Mouse (Mus musculus) heart, adult 2 months (tissue): ENCODE measurements around the gene Fut7. TPM values are rescaled to one million over a fixed set of nuclear protein-coding genes. Genes with fewer than 3 reads are reported as not detected.

Source experiments
- DNase-seq, 2 experiments: peaks; one replicate each; pipeline ENCODE4 v3.0.0; 2021
- H3K27ac ChIP-seq: fragments of 200-600 bp; 2 replicates; pipeline ENCODE4 v1.8.1; 2022
- H3K27me3 ChIP-seq: fragments of 200-500 bp; 2 replicates; pipeline ENCODE4 v1.6.1; 2012; ENCODE audit warnings: mild to moderate bottlenecking, low read length, inconsistent platforms, mixed read lengths; ENCODE audit not compliant: control insufficient read depth, insufficient read depth
- H3K36me3 ChIP-seq: fragments of 200-500 bp; 2 replicates; pipeline ENCODE4 v1.6.1; 2012; ENCODE audit warnings: low read length, inconsistent platforms; ENCODE audit not compliant: control insufficient read depth, insufficient read depth
- H3K4me1 ChIP-seq: fragments of 200-500 bp; 2 replicates; pipeline ENCODE4 v1.6.1; 2011; ENCODE audit warnings: low read length; ENCODE audit not compliant: control insufficient read depth, insufficient read depth
- H3K4me3 ChIP-seq: fragments of 200-600 bp; 2 replicates; pipeline ENCODE4 v1.8.1; 2022
- H3K79me2 ChIP-seq: fragments of 200-500 bp; replicated peaks from 2 replicates; pipeline ENCODE4 v1.6.1; 2012; ENCODE audit warnings: mild to moderate bottlenecking, inconsistent platforms, low read length, moderate library complexity, mixed read lengths; ENCODE audit not compliant: control insufficient read depth, insufficient read depth
- H3K9ac ChIP-seq: fragments of 200-500 bp; 2 replicates; pipeline ENCODE4 v1.6.1; 2012; ENCODE audit warnings: low read depth, mild to moderate bottlenecking, control low read depth, inconsistent platforms, low read length, mixed read lengths
- CTCF ChIP-seq: fragments of 200-600 bp; IDR thresholded peaks from 2 replicates; pipeline ENCODE4 v1.8.1; 2022; ENCODE audit warnings: antibody characterized with exemption, mild to moderate bottlenecking, moderate library complexity
- EP300 ChIP-seq: fragments of 200-500 bp; IDR thresholded peaks from 2 replicates; pipeline ENCODE4 v1.6.1; 2011; ENCODE audit warnings: low read depth, low read length, control low read depth; ENCODE audit not compliant: insufficient read depth
- POLR2A ChIP-seq: fragments of 200-500 bp; IDR thresholded peaks from 2 replicates; pipeline ENCODE4 v1.6.1; 2011; ENCODE audit warnings: mild to moderate bottlenecking, low read depth, low read length, control low read depth; ENCODE audit not compliant: insufficient read depth
- WGBS: fragments of 180-500 bp; shearing (Covaris S2); methylation state at CpG from one replicate; pipeline ENCODE4 v1.1.7; 2018; 5-methylcytosine and 5-hydroxymethylcytosine counted together
- intact Hi-C: fragments of 180-260 bp; cut with DNase I; formaldehyde crosslinking; loops from one replicate; pipeline ENCODE4 v1.15.1; 2025
- polyA plus RNA-seq: library from polyadenylated mRNA; depleted of rRNA; stranded (reverse); fragments of >200 nt; gene quantifications from 2 replicates; pipeline ENCODE4 v1.2.3, GENCODE M21; 2012
- total RNA-seq, 2 experiments: library from RNA; stranded (reverse); gene quantifications; 2 replicates each; pipeline ENCODE4 v1.2.3; 2021

Fut7 gene
- total and polyA plus RNA-seq, 3 experiments = 0.11 to 0.43 TPM; not detected in 1

DNA sequence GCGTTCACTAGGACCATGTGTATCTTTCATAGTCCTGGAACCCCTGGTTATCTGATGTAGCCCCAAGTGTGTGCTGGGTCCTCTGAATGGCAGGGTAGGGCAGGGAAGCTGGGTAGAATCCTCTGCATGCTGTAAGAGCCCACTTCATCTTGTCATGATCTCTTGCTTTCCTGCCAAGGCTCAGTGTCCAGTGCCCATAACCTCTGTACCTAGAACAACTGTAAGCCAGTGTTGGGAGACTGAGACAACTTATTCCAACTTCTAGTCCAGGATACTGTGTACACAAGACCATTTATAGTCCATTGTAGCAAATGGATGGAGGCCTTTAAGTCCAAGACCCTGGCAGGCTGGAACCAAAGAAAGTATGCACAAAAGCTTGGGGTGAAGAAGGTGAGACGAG lies 42.2 kb downstream of the Fut7 start:
- intact Hi-C loops = no loop called here
- Histone ChIP-seq H3K27me3 (no peaks in the 10 kb centered on the region), H3K27ac (no peak overlapping the region), H3K9ac (no peak overlapping the region), H3K36me3 (no peaks in the 10 kb centered on the region), H3K79me2 (no peaks in the 10 kb centered on the region), H3K4me3 (no peak overlapping the region), H3K4me1 (peaks cover 7% of the 10 kb centered on the region)
- WGBS = 81% methylated on average over 2 of the region's 2 CpGs
- TF ChIP-seq CTCF (no peak), POLR2A (no peak), EP300 (no peak)
- DNase-seq = no peak

DNA sequence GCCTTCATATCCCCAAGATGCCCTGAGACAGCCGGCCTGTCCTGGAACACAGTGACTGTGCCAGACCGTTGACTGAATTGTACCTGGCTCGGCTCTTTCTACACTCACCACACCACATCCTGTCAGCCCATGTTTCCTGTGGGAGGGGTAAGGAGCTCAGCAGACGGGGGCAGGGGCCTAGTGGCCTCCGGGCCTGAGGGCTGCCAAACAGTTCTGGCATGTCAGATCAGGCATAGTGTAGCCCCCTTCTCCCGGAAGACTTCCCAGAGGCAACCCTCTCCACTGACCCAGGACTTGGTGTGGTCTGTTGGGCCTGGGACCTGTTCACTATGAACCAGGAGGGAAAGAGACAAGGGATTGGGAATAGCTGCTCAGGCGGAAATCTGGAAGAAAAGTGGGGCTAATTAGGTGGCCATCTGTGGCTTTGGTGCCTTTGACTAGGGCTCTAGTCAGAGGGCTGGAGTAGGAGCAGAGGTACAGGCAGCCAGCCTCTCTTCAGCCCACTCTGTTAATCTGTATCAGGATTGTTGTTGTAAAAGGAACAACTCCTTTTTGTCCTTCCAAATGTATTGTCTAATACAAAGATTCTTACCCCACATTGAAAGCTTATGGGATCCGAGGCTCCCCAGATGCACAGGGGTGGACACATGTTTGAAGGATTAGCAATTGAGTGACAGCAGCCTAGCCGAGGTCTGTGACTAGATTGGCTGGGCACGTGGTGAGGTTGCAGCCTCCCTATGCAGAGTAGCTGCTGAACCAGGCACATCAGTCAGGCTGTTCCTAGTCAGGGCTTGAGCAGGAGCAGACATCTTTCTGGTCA lies 43.0 kb downstream of the Fut7 start:
- Histone ChIP-seq H3K79me2 (no peaks in the 10 kb centered on the region), H3K9ac (no peak overlapping the region), H3K4me1 (peaks cover 7% of the 10 kb centered on the region), H3K4me3 (no peak overlapping the region), H3K36me3 (no peaks in the 10 kb centered on the region), H3K27ac (no peak overlapping the region), H3K27me3 (no peaks in the 10 kb centered on the region)
- intact Hi-C loops = no loop called here
- DNase-seq = peak in 1 of 2 experiments; percentile 49
- no peak for TF ChIP-seq EP300
- TF ChIP-seq CTCF = no peak
- TF ChIP-seq POLR2A = no peak
- WGBS = 46% methylated on average over 10 of the region's 10 CpGs

DNA sequence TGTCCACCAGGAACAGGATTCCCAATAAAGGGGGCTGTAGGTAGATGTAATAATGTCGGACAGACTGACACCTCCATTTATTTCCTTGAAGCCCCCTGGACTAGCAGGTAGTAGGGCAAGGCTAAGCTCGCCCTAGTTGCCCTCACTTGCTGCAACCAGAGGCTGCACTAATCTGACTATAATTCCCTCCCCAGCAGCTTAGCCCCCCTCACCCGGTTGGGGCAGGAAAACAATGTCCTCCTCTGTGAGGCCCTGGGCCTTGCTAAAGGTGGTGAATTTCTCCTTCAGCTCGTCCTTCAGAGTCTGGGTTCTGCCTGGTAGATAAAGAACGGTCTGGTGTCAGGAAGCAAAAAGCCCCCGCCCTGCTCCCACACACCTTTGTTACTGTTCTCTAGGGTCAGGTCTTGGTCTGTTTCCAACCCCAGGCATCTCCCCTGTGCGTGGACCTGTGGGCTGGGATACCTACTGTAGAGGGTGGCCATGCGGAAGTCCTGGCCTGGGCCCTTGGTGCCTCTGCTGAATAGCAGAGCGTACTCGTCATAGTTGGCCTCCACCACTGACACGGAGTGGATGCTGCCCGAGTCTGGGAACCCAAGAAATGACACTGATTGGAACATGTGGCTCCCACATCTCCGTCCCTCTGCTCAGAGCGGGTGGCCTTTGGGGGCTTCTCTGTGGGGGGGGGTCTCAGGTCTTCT lies 44.7 kb downstream of the Fut7 start:
- no peak overlapping the region for H3K4me3 ChIP-seq
- WGBS = 53% methylated on average over 14 of the region's 14 CpGs
- H3K36me3 ChIP-seq = no peaks in the 10 kb centered on the region
- H3K27ac ChIP-seq = peak overlapping the region; percentile 20; the same call in 1 of the 2 replicates
- H3K79me2 ChIP-seq = no peaks in the 10 kb centered on the region
- no peak overlapping the region for H3K9ac ChIP-seq
- no peaks in the 10 kb centered on the region; the same call in 1 of the 2 replicates for H3K4me1 ChIP-seq
- no peak for DNase-seq
- TF ChIP-seq CTCF (no peak), EP300 (no peak), POLR2A (no peak)
- H3K27me3 ChIP-seq = no peaks in the 10 kb centered on the region
- intact Hi-C loops = no loop called here

DNA sequence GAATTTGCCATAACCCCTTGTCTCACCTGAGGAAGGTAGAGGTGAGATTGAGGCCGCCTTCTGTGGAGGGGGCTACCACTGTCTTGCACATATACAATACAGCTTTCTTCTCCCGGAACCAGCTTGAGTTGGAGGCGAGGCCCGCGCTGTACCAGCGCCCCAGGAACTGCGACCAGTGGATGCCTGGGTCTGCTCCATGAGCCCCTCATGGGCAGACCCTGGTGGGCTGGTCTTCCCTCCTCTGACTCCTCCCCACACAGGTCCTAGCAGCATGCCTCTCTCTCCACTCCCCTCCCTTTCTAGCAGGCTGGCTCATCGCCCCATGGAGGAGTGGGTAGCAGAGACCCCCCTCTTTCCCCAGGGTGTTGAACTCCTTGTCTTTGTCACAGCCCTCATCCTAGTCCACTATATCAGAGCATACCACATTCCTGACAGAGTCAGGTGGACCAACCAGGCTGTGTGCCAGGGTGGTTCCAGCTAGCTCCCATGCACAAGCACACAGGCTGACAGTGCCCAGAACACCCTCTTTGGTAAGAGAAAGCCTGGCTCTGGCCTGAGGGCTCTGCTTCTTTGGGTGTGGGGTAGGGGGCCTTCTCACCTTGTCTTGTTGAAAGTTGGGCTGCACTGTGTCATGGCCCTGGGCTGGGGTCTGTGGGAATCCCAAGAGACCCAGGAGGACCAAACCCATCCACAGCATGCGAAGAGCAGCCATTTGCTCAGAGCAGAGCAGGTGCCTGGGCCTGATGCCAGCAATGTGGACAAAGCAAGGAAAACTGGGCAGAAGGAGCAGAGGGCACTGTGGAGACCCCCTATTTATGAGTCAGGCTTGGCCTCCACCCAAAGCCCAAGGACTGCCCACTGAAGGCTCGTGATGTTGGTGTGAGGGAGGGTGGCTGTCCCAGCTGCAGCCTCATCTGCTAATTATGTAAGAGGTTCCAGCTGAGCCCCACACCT lies 46.2 kb downstream of the Fut7 start:
- Histone ChIP-seq H3K4me3 (no peak overlapping the region; the same call in 1 of the 2 replicates), H3K36me3 (no peaks in the 10 kb centered on the region), H3K9ac (peak overlapping the region; percentile 27; the same call in 1 of the 2 replicates), H3K27me3 (no peaks in the 10 kb centered on the region), H3K79me2 (no peaks in the 10 kb centered on the region), H3K27ac (peak overlapping the region; percentile 64), H3K4me1 (no peaks in the 10 kb centered on the region; the same call in 1 of the 2 replicates)
- TF ChIP-seq POLR2A (0 out of 2 replicates have a peak, but pooled peaks have one; percentile 25), CTCF (no peak), EP300 (peak; percentile 69)
- intact Hi-C loops = no loop called here
- 69% methylated on average over 10 of the region's 10 CpGs for WGBS
- DNase-seq = peak; percentile 53 to 68

DNA sequence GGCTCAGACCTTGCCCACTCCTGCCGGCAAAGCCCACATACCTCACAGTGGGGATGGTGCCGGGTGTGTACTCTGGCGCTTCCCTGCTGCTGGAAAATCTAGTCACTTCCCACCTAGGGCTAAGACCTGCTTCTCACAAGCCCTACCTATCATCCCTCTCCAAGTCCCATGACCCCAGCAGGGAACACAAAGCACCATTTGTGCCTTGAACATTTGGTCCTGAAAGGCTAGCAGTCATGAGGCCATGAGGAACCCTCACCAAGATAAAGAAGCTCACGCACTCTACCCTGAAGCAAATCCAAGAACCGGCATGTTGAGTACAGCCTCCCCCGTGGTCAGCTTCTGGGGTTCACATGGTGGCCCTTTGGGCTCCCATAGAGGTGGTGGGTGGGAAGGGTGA lies 46.9 kb downstream of the Fut7 start, which contains the start of gene Ptgds:
Gene Ptgds, minus strand, starts transcription at position 78 of the 400 bp plus-strand sequence.
- 37% methylated on average over 6 of the region's 6 CpGs for WGBS
- intact Hi-C loops = no loop called here
- TF ChIP-seq EP300 = peak; percentile 90
- TF ChIP-seq POLR2A = no peak
- Histone ChIP-seq H3K4me3 (no peak within 1 kb of the TSS; the same call in 1 of the 2 replicates), H3K27ac (peak within 1 kb of the TSS; percentile 64), H3K36me3 (no peaks in the 10 kb centered on the region), H3K9ac (peak within 1 kb of the TSS; percentile 27; the same call in 1 of the 2 replicates), H3K27me3 (no peaks in the 10 kb centered on the region), H3K4me1 (no peaks in the 10 kb centered on the region; the same call in 1 of the 2 replicates), H3K79me2 (no peaks in the 10 kb centered on the region)
- no peak for DNase-seq
